Mouse (Mus musculus): ENCODE measurements around the gene Prol1. TPM values are rescaled to one million over a fixed set of nuclear protein-coding genes. Genes with fewer than 3 reads are reported as not detected.

The Prol1 gene
- polyA plus RNA-seq (2012; rRNA removed), result not detected in 2 replicates

GRCm38 (mm10) chr5:88317012-88317411 lies at the start of gene Prol1:
Gene Prol1 (plus strand): TSS chr5:88317312.

GRCm38 (mm10) chr5:88268619-88269018 lies 48.5 kb upstream of the Prol1 start, which contains the start of gene Gm7714:
Gene Gm7714 (plus strand): TSS chr5:88268919.

GRCm38 (mm10) chr5:88375808-88376207 lies 58.7 kb downstream of the Prol1 start, which contains the start of gene Amtn:
Gene Amtn (plus strand): TSS chr5:88376108.

Other genes starting within 250 kb of the Prol1 start
- gene Smr2, start 230.8 kb upstream of the Prol1 start, polyA plus RNA-seq (2012; rRNA removed), result not detected in 2 replicates
- not detected in 2 replicates for gene Gm11116, start 205.8 kb upstream of the Prol1 start, polyA plus RNA-seq (2012; rRNA removed)
- not detected in 2 replicates for gene Gm11115, start 163.2 kb upstream of the Prol1 start, polyA plus RNA-seq (2012; rRNA removed)
- not detected in 2 replicates for gene Gm7714, start 48.4 kb upstream of the Prol1 start, polyA plus RNA-seq (2012; rRNA removed)
- gene Amtn, start 58.8 kb downstream of the Prol1 start, polyA plus RNA-seq (2012; rRNA removed), result not detected in 2 replicates
- gene Ambn, start 138.7 kb downstream of the Prol1 start, polyA plus RNA-seq (2012; rRNA removed), result not detected in 2 replicates
- gene Enam, start 170.7 kb downstream of the Prol1 start, polyA plus RNA-seq (2012; rRNA removed), result not detected in 2 replicates
- 0.11 and 0.13 TPM in 2 replicates for gene Jchain, start 210.6 kb downstream of the Prol1 start, polyA plus RNA-seq (2012; rRNA removed)
- gene Utp3, start 237.2 kb downstream of the Prol1 start, polyA plus RNA-seq (2012; rRNA removed), result 18.9 and 21.1 TPM in 2 replicates
- gene Rufy3, start 247.7 kb downstream of the Prol1 start, polyA plus RNA-seq (2012; rRNA removed), result 6.7 and 8.0 TPM in 2 replicates